Mouse (Mus musculus): Measurements from ENCODE around the gene Prss57.

- TF ChIP-seq CTCF (conservative IDR thresholded peaks at IDR 0.05; ENCODE audit: insufficient read depth, insufficient read length, low read depth, low read length) (no peak), POLR2A (IDR thresholded peaks at IDR 0.05; ENCODE audit: low read depth, low read length) (no peak)
Measured at GRCm38 (mm10) chr10:79805636-79806035, 14.9 kb upstream of the Prss57 start.
